Mouse (Mus musculus): ENCODE data around the gene Lbhd2.

DNA sequence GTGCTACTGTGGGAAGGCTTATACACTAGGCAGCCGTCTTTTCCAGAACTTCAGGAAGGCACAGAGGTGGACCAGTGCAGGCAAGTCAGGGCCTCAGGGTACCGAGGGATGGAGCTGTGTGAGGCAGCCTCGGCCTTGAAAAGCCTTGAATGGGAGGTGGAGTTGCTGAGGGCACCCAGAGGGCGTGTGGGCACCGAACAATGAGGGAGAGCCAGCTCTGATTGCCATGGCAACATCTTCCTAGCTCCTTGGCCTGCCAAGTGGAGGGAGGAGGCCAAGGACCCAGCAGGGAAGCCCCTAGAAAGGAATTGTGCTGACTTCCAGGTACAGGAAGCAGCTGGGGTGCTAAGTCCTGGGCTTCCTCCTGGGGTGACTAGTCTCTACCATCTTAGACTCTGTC, 3.0 kb downstream of the Lbhd2 start:
- no peak for TF ChIP-seq CTCF (IDR thresholded peaks at IDR 0.05)
- TF ChIP-seq EP300 (IDR thresholded peaks at IDR 0.05; ENCODE audit: insufficient read depth, low read depth, low read length), result no peak
- TF ChIP-seq POLR2A (IDR thresholded peaks at IDR 0.05; ENCODE audit: insufficient read depth, low read depth, low read length), result no peak

Data from heart, adult 2 months (tissue).